Comparison of ENCODE assay signal across 22 mouse cellular contexts in the genomic region with DNA sequence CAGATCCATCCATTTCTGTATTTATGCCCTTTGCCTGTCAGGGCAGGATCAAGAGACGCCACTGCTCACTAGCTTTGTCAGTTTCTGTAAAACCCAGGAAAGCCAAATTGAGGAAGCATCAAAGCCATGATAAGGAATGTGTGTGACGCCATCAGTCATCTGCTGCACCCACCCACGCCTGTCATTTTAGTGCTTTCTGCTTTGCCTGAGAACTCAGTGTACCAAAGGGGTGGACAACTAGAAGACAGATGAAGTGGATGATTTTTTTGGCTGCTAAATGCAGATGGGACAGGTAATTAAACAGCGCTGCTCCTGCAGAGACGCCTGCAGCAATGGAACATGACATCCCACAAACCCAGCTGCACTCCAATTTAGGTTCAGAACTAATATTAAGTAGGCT. TPM values are rescaled to one million over a fixed set of nuclear protein-coding genes. Genes with fewer than 3 reads are reported as not detected.
DNase-seq lines count a peak whose midpoint lies in the region; ATAC-seq and TF ChIP-seq lines count a peak whose summit lies in the region.
"Had no signal": no experiment of that assay in that cellular context is flagged by ENCODE, and none has a peak within 500 bp of the region (broad histone marks: within the 10 kb centered on the region; RNA-seq: fewer than 3 reads in every experiment).

No protein-coding gene starts in this region.

- WGBS in lung, postnatal 0 days: 69% methylated on average over 5 of the region's 5 CpGs
- WGBS in intestine, embryonic 15.5 days: 90% methylated on average over 5 of the region's 5 CpGs

- no peaks in the 10 kb centered on the region for H3K9me3 ChIP-seq in lung, postnatal 0 days (ENCODE audit: low read length)
- no peaks in the 10 kb centered on the region for H3K9me3 ChIP-seq in intestine, embryonic 15.5 days
- H3K9me3 ChIP-seq: embryonic facial prominence, embryonic 15.5 days; limb, embryonic 13.5 days; liver, embryonic 15.5 days; neural tube, embryonic 13.5 days had no signal

- no peak overlapping the region for H3K4me3 ChIP-seq in lung, postnatal 0 days (ENCODE audit: low read depth, low read length)
- H3K4me3 ChIP-seq in layer of hippocampus, adult 2 months: no peak overlapping the region
- no peak overlapping the region for H3K4me3 ChIP-seq in intestine, embryonic 15.5 days (replicated peaks)
- H3K4me3 ChIP-seq: embryonic facial prominence, embryonic 15.5 days; limb, embryonic 13.5 days; liver, embryonic 15.5 days; neural tube, embryonic 13.5 days had no signal

- no peaks in the 10 kb centered on the region for H3K36me3 ChIP-seq in lung, postnatal 0 days (ENCODE audit: insufficient read depth, low read length)
- no peaks in the 10 kb centered on the region for H3K36me3 ChIP-seq in intestine, embryonic 15.5 days
- H3K36me3 ChIP-seq: embryonic facial prominence, embryonic 15.5 days; liver, embryonic 15.5 days; neural tube, embryonic 13.5 days had no signal

- no peak overlapping the region for H3K27ac ChIP-seq in lung, postnatal 0 days (ENCODE audit: low read length)
- H3K27ac ChIP-seq in layer of hippocampus, adult 2 months: peak overlapping the region; percentile 61
- no peak overlapping the region for H3K27ac ChIP-seq in intestine, embryonic 15.5 days
- H3K27ac ChIP-seq: embryonic facial prominence, embryonic 15.5 days; hindbrain, embryonic 14.5 days; limb, embryonic 13.5 days; liver, embryonic 15.5 days; neural tube, embryonic 13.5 days had no signal

- TF ChIP-seq EP300 in lung, postnatal 0 days (IDR thresholded peaks at IDR 0.05): no peak

- H3K4me1 ChIP-seq in lung, postnatal 0 days (ENCODE audit: insufficient read depth, low read depth, low read length): no peaks in the 10 kb centered on the region
- peaks cover 7% of the 10 kb centered on the region for H3K4me1 ChIP-seq in intestine, embryonic 15.5 days (replicated peaks)
- H3K4me1 ChIP-seq: embryonic facial prominence, embryonic 15.5 days; liver, embryonic 15.5 days had no signal

- no peaks in the 10 kb centered on the region for H3K27me3 ChIP-seq in lung, postnatal 0 days (replicated peaks; ENCODE audit: insufficient read depth, low read length)
- H3K27me3 ChIP-seq in intestine, embryonic 15.5 days (replicated peaks): no peaks in the 10 kb centered on the region
- H3K27me3 ChIP-seq: CH12.LX; embryonic facial prominence, embryonic 15.5 days; limb, embryonic 13.5 days; liver, embryonic 15.5 days; neural tube, embryonic 13.5 days; Patski had no signal

- H3K9ac ChIP-seq in lung, postnatal 0 days (replicated peaks; ENCODE audit: low read depth): no peak overlapping the region
- H3K9ac ChIP-seq in intestine, embryonic 15.5 days: no peak overlapping the region
- H3K9ac ChIP-seq: embryonic facial prominence, embryonic 15.5 days; hindbrain, embryonic 14.5 days; limb, embryonic 13.5 days; liver, embryonic 15.5 days; neural tube, embryonic 13.5 days had no signal

- no peak for ATAC-seq in lung, postnatal 0 days
- no peak for ATAC-seq in intestine, embryonic 15.5 days
- ATAC-seq: midbrain, embryonic 16.5 days; Patski had no signal

- DNase-seq in cerebellum, adult 11-12 months: peak; percentile 10
- DNase-seq in cerebellum, postnatal 36 days: no peak
- DNase-seq in lung, postnatal 10 days: peak; percentile 13
- DNase-seq in lung, postnatal 0 days (ENCODE audit: low spot score): no peak
- peak; percentile 37 to 44 for DNase-seq in layer of hippocampus, adult 2 months (ENCODE audit: low spot score in 2 of 2)
- DNase-seq in left cerebral cortex, postnatal 25 days (ENCODE audit: low spot score in 2 of 2): peak; percentile 28 to 73
- no peak for DNase-seq in urinary bladder, postnatal 36 days (ENCODE audit: low spot score in 2 of 2)
- DNase-seq: heart, postnatal 14 days; kidney, adult 18-20 months; kidney, postnatal 14 days; lung, postnatal 4 days; retina, postnatal 1 day; thymus, postnatal 25 days had no signal

- intact Hi-C loops in left cerebral cortex, postnatal 25 days (cut with DNase I): no loop called here

- H3K4me2 ChIP-seq in lung, postnatal 0 days (replicated peaks; ENCODE audit: low read depth, low read length): no peak overlapping the region
- H3K4me2 ChIP-seq in intestine, embryonic 15.5 days (replicated peaks): no peak overlapping the region
- H3K4me2 ChIP-seq: embryonic facial prominence, embryonic 15.5 days; hindbrain, embryonic 14.5 days; limb, embryonic 13.5 days; liver, embryonic 15.5 days; neural tube, embryonic 13.5 days had no signal

- no peak for TF ChIP-seq CTCF in lung, postnatal 0 days (IDR thresholded peaks at IDR 0.05)
- no peak for TF ChIP-seq CTCF in layer of hippocampus, adult 2 months (conservative IDR thresholded peaks at IDR 0.05)

RNA-seq across cellular contexts. Expression of gene Patj, which starts 57.6 kb away (rescaled TPM):
- 13.4 and 17.2 TPM in 2 replicates for polyA plus RNA-seq in lung, postnatal 0 days (2015; fragmentation: Nextera tagmentation; extraction: Ambion mirVana)
- 1 to 10 TPM; 6.7 to 8.0 TPM for total RNA-seq in layer of hippocampus, adult 2 months (2021)
- 10 to 100 TPM; 11.0 to 15.8 TPM for total RNA-seq in left cerebral cortex, postnatal 25 days (2021)
- 21.1 and 22.4 TPM in 2 replicates for polyA plus RNA-seq in intestine, embryonic 15.5 days (2015; fragmentation: Nextera tagmentation; extraction: Ambion mirVana)

Comparison
In these comparisons a context has a peak if more than half of its experiments do, and no peak if none do; other contexts are left out.
1. DNase-seq: peak in cerebellum, adult 11-12 months (single experiment), lung, postnatal 10 days (single experiment), layer of hippocampus, adult 2 months (2 of 2) and left cerebral cortex, postnatal 25 days (2 of 2); none in cerebellum, postnatal 36 days (0 of 2), lung, postnatal 0 days (single experiment) and urinary bladder, postnatal 36 days (0 of 2).